Mouse (Mus musculus) megakaryocyte, embryonic 14.5 days (primary cell): Measurements from ENCODE around the gene Wrap53.

Experiments used
- FLI1 ChIP-seq: IDR thresholded peaks from 2 replicates; pipeline ENCODE4 v1.6.1; 2012; ENCODE audit warnings: low read length, inconsistent platforms, mixed read lengths
- GATA1 ChIP-seq: IDR thresholded peaks from 3 replicates; pipeline ENCODE4 v1.6.1; 2012; ENCODE audit warnings: mixed read lengths, low read length, inconsistent platforms, borderline replicate concordance

- no peak for TF ChIP-seq FLI1
- no peak for TF ChIP-seq GATA1
These were observed 34.1 kb downstream of the Wrap53 start for GRCm38 (mm10) chr11:69545957-69546356.
